Mouse (Mus musculus) neural tube, embryonic 13.5 days (tissue): ENCODE results near the gene Il31ra. TPM values are rescaled to one million over a fixed set of nuclear protein-coding genes. Genes with fewer than 3 reads are reported as not detected.
"Not testable (repeated sequence)": the region's sequence is repeated elsewhere in the genome, so short reads cannot be mapped to it uniquely, and the experiment has no call there.

Experiments
- ATAC-seq: fragments of 200-750 bp; cut with Nextera tagmentation; 2 replicates; pipeline ENCODE4 v1.8.0; 2017; ENCODE audit warnings: low read depth, mild to moderate bottlenecking, moderate TSS enrichment, moderate library complexity
- H3K27ac ChIP-seq: fragments of 300-500 bp; sonication (generic); replicated peaks from 2 replicates; pipeline ENCODE4 v1.5.1; 2015; ENCODE audit warnings: moderate library complexity, mild to moderate bottlenecking, inconsistent platforms
- H3K27me3 ChIP-seq: fragments of 300-500 bp; sonication (generic); 2 replicates; pipeline ENCODE4 v1.6.1; 2015; ENCODE audit warnings: mild to moderate bottlenecking, inconsistent platforms
- H3K36me3 ChIP-seq: fragments of 300-500 bp; sonication (generic); 2 replicates; pipeline ENCODE4 v1.6.1; 2015; ENCODE audit warnings: mild to moderate bottlenecking, inconsistent platforms
- H3K4me1 ChIP-seq: fragments of 300-500 bp; sonication (generic); replicated peaks from 2 replicates; pipeline ENCODE4 v1.6.1; 2015; ENCODE audit warnings: inconsistent platforms
- H3K4me2 ChIP-seq: fragments of 300-500 bp; sonication (generic); 2 replicates; pipeline ENCODE4 v1.6.1; 2015; ENCODE audit warnings: inconsistent platforms, mild to moderate bottlenecking, moderate library complexity
- H3K4me3 ChIP-seq: fragments of 300-500 bp; sonication (generic); 2 replicates; pipeline ENCODE4 v1.5.1; 2015; ENCODE audit warnings: mild to moderate bottlenecking, inconsistent platforms
- H3K9ac ChIP-seq: fragments of 300-500 bp; sonication (generic); 2 replicates; pipeline ENCODE4 v1.6.1; 2015; ENCODE audit warnings: moderate library complexity, mild to moderate bottlenecking, inconsistent platforms
- H3K9me3 ChIP-seq: fragments of 300-500 bp; sonication (generic); 2 replicates; pipeline ENCODE4 v1.6.1; 2016; ENCODE audit warnings: inconsistent platforms
- WGBS: fragments of 180-500 bp; shearing (Covaris S2); methylation state at CpG from one replicate; pipeline ENCODE4 v1.1.7; 2015; 5-methylcytosine and 5-hydroxymethylcytosine counted together
- polyA plus RNA-seq: library from polyadenylated mRNA; unstranded; fragments of >200 nt; fragmentation: Nextera tagmentation; extraction: Ambion mirVana; gene quantifications from 2 replicates; pipeline ENCODE4 v1.2.1, GENCODE M21; 2015

The Il31ra gene
- polyA plus RNA-seq = 0.13 and 0.21 TPM in 2 replicates

- not testable (repeated sequence) for H3K27me3 ChIP-seq, H3K9me3 ChIP-seq, H3K4me2 ChIP-seq, ATAC-seq, H3K4me1 ChIP-seq, H3K4me3 ChIP-seq, H3K27ac ChIP-seq, H3K9ac ChIP-seq, H3K36me3 ChIP-seq
- WGBS = 100% methylated on average over 4 of the region's 8 CpGs
These were observed at the start of gene Il31ra for GRCm38 (mm10) chr13:112594260-112594659. Gene Il31ra (minus strand): TSS chr13:112594360.

GRCm38 (mm10) chr13:112642897-112643296, 48.7 kb upstream of the Il31ra start:
- no peak for ATAC-seq
- Histone ChIP-seq H3K9me3 (no peaks in the 10 kb centered on the region), H3K36me3 (no peaks in the 10 kb centered on the region), H3K27ac (no peak overlapping the region), H3K4me2 (no peak overlapping the region), H3K4me3 (no peak overlapping the region), H3K9ac (no peak overlapping the region), H3K27me3 (no peaks in the 10 kb centered on the region), H3K4me1 (no peaks in the 10 kb centered on the region)
- WGBS = 91% methylated on average over 3 of the region's 3 CpGs

- Histone ChIP-seq H3K9me3 (no peaks in the 10 kb centered on the region), H3K27me3 (no peaks in the 10 kb centered on the region), H3K9ac (no peak overlapping the region), H3K4me3 (no peak overlapping the region), H3K27ac (no peak overlapping the region), H3K4me1 (no peaks in the 10 kb centered on the region), H3K4me2 (no peak overlapping the region), H3K36me3 (no peaks in the 10 kb centered on the region)
- WGBS = 68% methylated on average over 4 of the region's 4 CpGs
- ATAC-seq = no peak
These were observed 45.0 kb upstream of the Il31ra start for GRCm38 (mm10) chr13:112639111-112639510.

DNA sequence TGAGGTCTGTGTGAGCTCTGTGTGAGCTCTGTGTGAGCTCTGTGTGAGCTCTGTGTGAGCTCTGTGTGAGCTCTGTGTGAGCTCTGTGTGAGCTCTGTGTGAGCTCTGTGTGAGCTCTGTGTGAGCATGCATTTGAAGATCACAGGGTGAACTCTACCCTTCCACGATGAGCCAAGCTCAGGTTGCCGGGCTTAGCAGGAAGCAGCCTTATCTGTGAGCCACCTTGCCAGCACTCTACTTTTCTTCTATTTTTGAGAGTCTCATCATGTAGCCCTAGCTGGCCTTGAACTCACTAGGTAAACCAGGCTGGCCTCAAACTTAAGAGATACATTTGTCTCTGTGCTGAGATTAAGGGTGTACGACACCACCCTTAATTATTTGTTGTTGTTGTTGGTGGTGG, 42.3 kb upstream of the Il31ra start:
- 48% methylated on average over 3 of the region's 3 CpGs for WGBS
- H3K9ac ChIP-seq = no peak overlapping the region

GRCm38 (mm10) chr13:112635174-112635837, 41.1 kb upstream of the Il31ra start:
- no peak overlapping the region for H3K9ac ChIP-seq
- no peaks in the 10 kb centered on the region for H3K4me1 ChIP-seq
- H3K27me3 ChIP-seq = no peaks in the 10 kb centered on the region
- no peak overlapping the region for H3K4me2 ChIP-seq
- H3K36me3 ChIP-seq = no peaks in the 10 kb centered on the region
- H3K9me3 ChIP-seq = no peaks in the 10 kb centered on the region
- no peak for ATAC-seq
- no peak overlapping the region for H3K27ac ChIP-seq
- 65% methylated on average over 7 of the region's 7 CpGs for WGBS
- H3K4me3 ChIP-seq = no peak overlapping the region

More for the DNA sequence above, 42.3 kb upstream of the Il31ra start:
- no peak overlapping the region for H3K4me3 ChIP-seq
- no peaks in the 10 kb centered on the region for H3K4me1 ChIP-seq
- ATAC-seq = no peak
- no peak overlapping the region for H3K27ac ChIP-seq
- H3K9me3 ChIP-seq = no peaks in the 10 kb centered on the region
- H3K4me2 ChIP-seq = no peak overlapping the region
- H3K27me3 ChIP-seq = no peaks in the 10 kb centered on the region
- H3K36me3 ChIP-seq = no peaks in the 10 kb centered on the region

DNA sequence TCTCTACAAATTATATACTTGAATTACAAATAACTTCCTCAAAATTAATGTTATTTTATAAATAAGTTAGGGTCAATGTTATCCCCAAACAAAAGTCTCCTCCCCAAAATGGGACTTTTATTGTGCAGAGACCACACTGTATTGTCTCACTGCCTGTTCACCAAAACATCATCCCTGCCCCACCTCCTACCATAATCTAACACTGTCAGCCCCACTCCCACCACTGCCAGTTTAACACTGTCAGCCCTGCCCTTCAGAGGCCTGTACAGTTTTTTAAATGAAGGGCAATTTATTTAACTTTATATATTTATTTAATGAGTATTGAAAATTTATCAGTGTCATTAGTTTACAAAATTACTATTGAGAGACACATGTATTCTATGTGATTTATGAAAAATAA, 31.4 kb upstream of the Il31ra start:
- ATAC-seq = no peak
- H3K9ac ChIP-seq = no peak overlapping the region
- no peaks in the 10 kb centered on the region for H3K4me1 ChIP-seq
- H3K27ac ChIP-seq = no peak overlapping the region
- no peaks in the 10 kb centered on the region for H3K9me3 ChIP-seq
- no peak overlapping the region for H3K4me3 ChIP-seq
- H3K27me3 ChIP-seq = no peaks in the 10 kb centered on the region
- H3K4me2 ChIP-seq = no peak overlapping the region
- H3K36me3 ChIP-seq = no peaks in the 10 kb centered on the region

- Histone ChIP-seq H3K27me3 (no peaks in the 10 kb centered on the region), H3K4me1 (no peaks in the 10 kb centered on the region), H3K4me2 (no peak overlapping the region), H3K9ac (no peak overlapping the region), H3K4me3 (no peak overlapping the region), H3K36me3 (no peaks in the 10 kb centered on the region), H3K27ac (no peak overlapping the region), H3K9me3 (no peaks in the 10 kb centered on the region)
- no peak for ATAC-seq
- WGBS = 81% methylated on average over 3 of the region's 3 CpGs
These were observed 30.5 kb upstream of the Il31ra start for GRCm38 (mm10) chr13:112624622-112625021.

GRCm38 (mm10) chr13:112623656-112624055, 29.5 kb upstream of the Il31ra start:
- WGBS = 64% methylated on average over 7 of the region's 7 CpGs
- Histone ChIP-seq H3K36me3 (no peaks in the 10 kb centered on the region), H3K4me2 (no peak overlapping the region), H3K9ac (no peak overlapping the region), H3K27me3 (no peaks in the 10 kb centered on the region), H3K4me1 (no peaks in the 10 kb centered on the region), H3K27ac (no peak overlapping the region), H3K9me3 (no peaks in the 10 kb centered on the region), H3K4me3 (no peak overlapping the region)
- ATAC-seq = no peak

DNA sequence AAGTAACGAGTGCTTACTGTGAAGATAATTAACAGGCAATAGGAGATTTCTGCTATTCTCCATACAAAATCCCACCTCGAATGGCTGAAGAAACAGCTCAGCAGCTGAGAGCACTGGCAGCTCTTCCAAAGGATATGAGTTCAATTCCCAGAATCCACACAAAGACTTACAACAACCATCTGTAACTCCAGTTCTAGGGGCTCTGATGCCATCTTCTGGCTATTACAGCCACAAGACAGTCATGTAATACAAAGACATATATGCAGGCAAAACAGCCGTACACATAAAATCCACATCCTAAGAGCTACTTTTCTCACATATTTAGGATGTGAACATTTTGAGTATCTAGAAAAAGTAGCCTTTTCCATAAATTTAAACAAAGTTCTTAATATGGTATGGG, 27.4 kb upstream of the Il31ra start:
- Histone ChIP-seq H3K4me2 (no peak overlapping the region), H3K27ac (no peak overlapping the region), H3K9ac (no peak overlapping the region), H3K36me3 (no peaks in the 10 kb centered on the region), H3K9me3 (no peaks in the 10 kb centered on the region), H3K4me3 (no peak overlapping the region), H3K4me1 (no peaks in the 10 kb centered on the region), H3K27me3 (no peaks in the 10 kb centered on the region)
- 81% methylated on average over 3 of the region's 3 CpGs for WGBS
- ATAC-seq = no peak

- Histone ChIP-seq H3K27ac (no peak overlapping the region), H3K4me1 (no peaks in the 10 kb centered on the region), H3K27me3 (no peaks in the 10 kb centered on the region), H3K36me3 (no peaks in the 10 kb centered on the region), H3K9ac (no peak overlapping the region), H3K9me3 (no peaks in the 10 kb centered on the region), H3K4me2 (no peak overlapping the region), H3K4me3 (no peak overlapping the region)
- ATAC-seq = no peak
- 89% methylated on average over 3 of the region's 3 CpGs for WGBS
These were observed 14.4 kb upstream of the Il31ra start for GRCm38 (mm10) chr13:112608606-112609005.

DNA sequence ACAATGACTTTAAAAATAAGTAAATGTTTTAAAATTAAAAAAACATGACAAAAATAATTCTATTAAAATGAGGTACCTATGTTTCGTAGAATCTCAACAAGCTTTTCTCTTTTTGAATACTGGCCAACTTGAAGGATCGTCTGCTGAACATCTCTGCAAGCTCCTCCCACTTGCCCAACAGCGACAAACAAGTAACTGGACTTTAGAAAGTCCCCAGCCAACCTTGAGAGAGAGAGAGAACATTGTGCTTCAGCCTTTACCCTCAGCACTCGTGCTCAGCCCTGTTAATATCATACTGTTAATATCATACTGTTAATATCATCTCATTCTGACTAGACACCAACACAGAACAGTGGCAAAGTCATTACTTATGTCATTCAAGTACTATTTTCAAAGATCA, 10.3 kb upstream of the Il31ra start:
- no peak for ATAC-seq
- no peaks in the 10 kb centered on the region for H3K9me3 ChIP-seq
- no peaks in the 10 kb centered on the region for H3K36me3 ChIP-seq
- no peaks in the 10 kb centered on the region for H3K4me1 ChIP-seq
- H3K4me2 ChIP-seq = no peak overlapping the region
- no peaks in the 10 kb centered on the region for H3K27me3 ChIP-seq
- H3K27ac ChIP-seq = no peak overlapping the region
- no peak overlapping the region for H3K4me3 ChIP-seq
- H3K9ac ChIP-seq = no peak overlapping the region
- 78% methylated on average over 4 of the region's 4 CpGs for WGBS

GRCm38 (mm10) chr13:112603839-112604238, 9.7 kb upstream of the Il31ra start:
- WGBS = 97% methylated on average over 1 of the region's 1 CpGs

DNA sequence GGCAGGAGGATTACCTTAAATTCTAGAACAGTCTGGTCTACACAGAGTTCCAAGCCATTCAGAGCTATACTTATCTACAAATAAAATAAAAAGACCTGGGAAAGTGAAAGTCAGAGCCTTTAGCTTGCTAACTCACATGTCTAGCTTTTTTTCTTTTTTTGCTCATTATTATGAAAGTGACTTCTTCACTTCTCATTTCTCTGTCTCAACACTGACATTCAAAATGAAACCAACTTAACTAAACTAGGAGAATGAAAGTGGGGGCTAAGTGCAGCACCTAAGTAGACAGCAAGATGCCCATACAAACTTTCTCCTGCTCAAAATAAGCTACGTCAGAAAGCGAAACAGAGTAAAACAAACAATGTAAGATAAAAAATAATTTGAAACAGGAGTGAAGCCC, 8.4 kb upstream of the Il31ra start:
- no peaks in the 10 kb centered on the region for H3K36me3 ChIP-seq
- no peak overlapping the region for H3K4me2 ChIP-seq
- H3K27ac ChIP-seq = no peak overlapping the region
- H3K9ac ChIP-seq = no peak overlapping the region
- H3K4me1 ChIP-seq = no peaks in the 10 kb centered on the region
- H3K27me3 ChIP-seq = no peaks in the 10 kb centered on the region
- no peak for ATAC-seq
- H3K9me3 ChIP-seq = no peaks in the 10 kb centered on the region
- no peak overlapping the region for H3K4me3 ChIP-seq
- 93% methylated on average over 2 of the region's 2 CpGs for WGBS

More at GRCm38 (mm10) chr13:112603839-112604238, 9.7 kb upstream of the Il31ra start:
- H3K4me1 ChIP-seq = no peaks in the 10 kb centered on the region
- H3K9me3 ChIP-seq = no peaks in the 10 kb centered on the region
- no peaks in the 10 kb centered on the region for H3K36me3 ChIP-seq
- H3K27ac ChIP-seq = no peak overlapping the region
- ATAC-seq = no peak
- H3K4me3 ChIP-seq = no peak overlapping the region
- no peaks in the 10 kb centered on the region for H3K27me3 ChIP-seq
- no peak overlapping the region for H3K4me2 ChIP-seq
- H3K9ac ChIP-seq = no peak overlapping the region
